Mouse (Mus musculus) embryonic stem cell, embryonic (primary cell): ENCODE measurements around the gene Sumo2.

Experiments
- CTCF ChIA-PET, 4 experiments: fragments of 300-600 bp in 2 of 4; fragments of 350-600 bp in 2 of 4; sonication (Branson Sonifier 250); formaldehyde crosslinking; loops; one replicate each; lab custom pipeline; 2022; ENCODE audit warnings: inconsistent platforms in 2 of 4; lab: Charles Lee
- POLR2A ChIA-PET, 4 experiments: fragments of 300-600 bp in 2 of 4; fragments of 350-600 bp in 2 of 4; sonication (Branson Sonifier 250); formaldehyde crosslinking; loops; one replicate each; lab custom pipeline; 2022; ENCODE audit warnings: antibody characterized with exemption in 4 of 4, inconsistent platforms in 1 of 4; lab: Charles Lee

The Sumo2 gene

GRCm38 (mm10) chr11:115483278-115483677 is 52.8 kb downstream of the Sumo2 start:
- ChIA-PET CTCF (interaction anchor here in 3 of 4 experiments (0.5 to 2.1 kb wide), 12 partner anchors 14 to 235 kb away, joined by 3 to 7 read pairs (median 3); no protein-coding TSS in a partner anchor), POLR2A (interaction anchor here in 3 of 4 experiments (0.7 to 3.4 kb wide), 7 partner anchors 20 to 31 kb away, joined by 3 to 20 read pairs (median 4); partner anchors contain the start of genes Jpt1 (in 3 of the 3) and Slc16a5 (in 1 of the 3))

GRCm38 (mm10) chr11:115481553-115482259 is 54.4 kb downstream of the Sumo2 start:
- ChIA-PET CTCF (interaction anchor here in 3 of 4 experiments (0.6 to 1.0 kb wide), 4 partner anchors 10 to 55 kb away, joined by 3 to 9 read pairs (median 3); partner anchors contain the start of gene Nt5c (in 1 of the 3)), POLR2A (interaction anchor here in 2 of 4 experiments (1.0 to 2.1 kb wide), 6 partner anchors 10 to 39 kb away, joined by 3 to 6 read pairs (median 4); partner anchors contain the start of genes Jpt1 (in 2 of the 2) and Slc16a5 (in 1 of the 2))

- CTCF ChIA-PET = interaction anchor here in 3 of 4 experiments (0.6 to 1.4 kb wide), 4 partner anchors 13 to 219 kb away, joined by 3 to 4 read pairs (median 3); partner anchors contain the start of gene Nt5c (in 1 of the 3)
- POLR2A ChIA-PET = interaction anchor here (0.7 to 2.1 kb wide), 8 partner anchors 9 to 135 kb away, joined by 3 to 11 read pairs (median 3); partner anchors contain the start of genes Jpt1 (in 1 of the 4), Mif4gd (in 1 of the 4) and Nt5c (in 1 of the 4)
Measured at GRCm38 (mm10) chr11:115478296-115478938, 57.7 kb downstream of the Sumo2 start.

- ChIA-PET POLR2A (interaction anchor here in 3 of 4 experiments (0.6 to 2.1 kb wide), 8 partner anchors 10 to 210 kb away, joined by 3 to 11 read pairs (median 4); partner anchors contain the start of genes Jpt1 (in 1 of the 3), Nt5c (in 1 of the 3) and Sumo2 (in 1 of the 3)), CTCF (interaction anchor here (0.7 to 1.4 kb wide), 4 partner anchors 14 to 111 kb away, joined by 3 to 5 read pairs (median 3); partner anchors contain the start of gene Nt5c (in 2 of the 4))
Measured at GRCm38 (mm10) chr11:115477388-115477787, 58.7 kb downstream of the Sumo2 start.

GRCm38 (mm10) chr11:115476630-115477029 is 59.4 kb downstream of the Sumo2 start:
- POLR2A ChIA-PET = interaction anchor here in 2 of 4 experiments (0.7 to 2.6 kb wide), 8 partner anchors 11 to 151 kb away, joined by 3 to 20 read pairs (median 4); partner anchors contain the start of genes Jpt1 (in 1 of the 2), Nt5c (in 1 of the 2), Slc16a5 (in 1 of the 2) and Sumo2 (in 1 of the 2)

GRCm38 (mm10) chr11:115475758-115476237 is 60.3 kb downstream of the Sumo2 start:
- ChIA-PET POLR2A (interaction anchor here in 3 of 4 experiments (0.8 to 2.6 kb wide), 29 partner anchors 10 to 408 kb away, joined by 3 to 20 read pairs (median 4); partner anchors contain the start of genes Jpt1 (in 3 of the 3), Nt5c (in 2 of the 3), Slc16a5 (in 2 of the 3) and Cdr2l (in 1 of the 3)), CTCF (interaction anchor here in 3 of 4 experiments (0.9 to 2.0 kb wide), 12 partner anchors 9 to 139 kb away, joined by 3 to 14 read pairs (median 3); partner anchors contain the start of genes Nt5c (in 2 of the 3), Cdr2l (in 1 of the 3) and Slc16a5 (in 1 of the 3))

More at GRCm38 (mm10) chr11:115476630-115477029, 59.4 kb downstream of the Sumo2 start:
- CTCF ChIA-PET = interaction anchor here in 2 of 4 experiments (0.8 to 1.4 kb wide), 2 partner anchors 15 kb away, joined by 3 to 5 read pairs; partner anchors contain the start of gene Nt5c (in 2 of the 2)

- ChIA-PET CTCF (interaction anchor here (0.5 to 2.0 kb wide), 16 partner anchors 10 to 245 kb away, joined by 3 to 14 read pairs (median 3); partner anchors contain the start of genes Nt5c (in 2 of the 4), Cdr2l (in 1 of the 4) and Slc16a5 (in 1 of the 4)), POLR2A (interaction anchor here in 3 of 4 experiments (0.5 to 2.6 kb wide), 38 partner anchors 10 to 1045 kb away, joined by 3 to 20 read pairs (median 4); partner anchors contain the start of genes Jpt1 (in 3 of the 3), Cdr2l (in 2 of the 3), Nt5c (in 2 of the 3) and Slc16a5 (in 2 of the 3))
Measured at GRCm38 (mm10) chr11:115475025-115475757, 60.9 kb downstream of the Sumo2 start, which contains the start of gene Armc7. Gene Armc7 (plus strand): TSS chr11:115475667.

- CTCF ChIA-PET = interaction anchor here in 2 of 4 experiments (0.5 to 2.9 kb wide), 9 partner anchors 11 to 221 kb away, joined by 3 to 8 read pairs (median 3); partner anchors contain the start of genes Atp5h (in 1 of the 2), Kctd2 (in 1 of the 2) and Nt5c (in 1 of the 2)
Measured at GRCm38 (mm10) chr11:115473626-115474275, 62.3 kb downstream of the Sumo2 start.

More at GRCm38 (mm10) chr11:115473626-115474275, 62.3 kb downstream of the Sumo2 start:
- POLR2A ChIA-PET = interaction anchor here in 3 of 4 experiments (0.5 to 2.5 kb wide), 8 partner anchors 9 to 555 kb away, joined by 3 to 7 read pairs (median 4); partner anchors contain the start of genes Jpt1 (in 2 of the 3), Slc16a5 (in 2 of the 3) and Cdr2l (in 1 of the 3)
